Mouse (Mus musculus) forebrain, embryonic 13.5 days (tissue): ENCODE results near the gene Gpr132. TPM values are rescaled to one million over a fixed set of nuclear protein-coding genes. Genes with fewer than 3 reads are reported as not detected.
"Not testable (repeated sequence)": the region's sequence is repeated elsewhere in the genome, so short reads cannot be mapped to it uniquely, and the experiment has no call there.

ENCODE experiments used
- ATAC-seq: fragments of 200-750 bp; cut with Nextera tagmentation; 2 replicates; pipeline ENCODE4 v1.8.0; 2017
- H3K27ac ChIP-seq: fragments of 300-500 bp; sonication (generic); 2 replicates; pipeline ENCODE4 v1.5.1; 2015; ENCODE audit warnings: inconsistent platforms, mild to moderate bottlenecking, moderate library complexity
- H3K27me3 ChIP-seq: fragments of 300-500 bp; sonication (generic); 2 replicates; pipeline ENCODE4 v1.6.1; 2015; ENCODE audit warnings: mild to moderate bottlenecking, inconsistent platforms
- H3K36me3 ChIP-seq: fragments of 300-500 bp; sonication (generic); 2 replicates; pipeline ENCODE4 v1.6.1; 2015; ENCODE audit warnings: mild to moderate bottlenecking, inconsistent platforms; ENCODE audit not compliant: poor library complexity, severe bottlenecking
- H3K4me1 ChIP-seq: fragments of 300-500 bp; sonication (generic); 2 replicates; pipeline ENCODE4 v1.6.1; 2015; ENCODE audit warnings: inconsistent platforms
- H3K4me2 ChIP-seq: fragments of 300-500 bp; sonication (generic); 2 replicates; pipeline ENCODE4 v1.6.1; 2015; ENCODE audit warnings: inconsistent platforms, mild to moderate bottlenecking, moderate library complexity
- H3K4me3 ChIP-seq: fragments of 300-500 bp; sonication (generic); 2 replicates; pipeline ENCODE4 v1.5.1; 2015; ENCODE audit warnings: mild to moderate bottlenecking, inconsistent platforms
- H3K9ac ChIP-seq: fragments of 300-500 bp; sonication (generic); 2 replicates; pipeline ENCODE4 v1.6.1; 2015; ENCODE audit warnings: mild to moderate bottlenecking, inconsistent platforms
- H3K9me3 ChIP-seq: fragments of 300-500 bp; sonication (generic); replicated peaks from 2 replicates; pipeline ENCODE4 v1.6.1; 2016; ENCODE audit warnings: inconsistent platforms
- WGBS: fragments of 180-500 bp; shearing (Covaris S2); methylation state at CpG from one replicate; pipeline ENCODE4 v1.1.7; 2015; 5-methylcytosine and 5-hydroxymethylcytosine counted together
- polyA plus RNA-seq: library from polyadenylated mRNA; unstranded; fragments of >200 nt; fragmentation: Nextera tagmentation; extraction: Ambion mirVana; gene quantifications from 2 replicates; pipeline ENCODE4 v1.2.1, GENCODE M21; 2015

Gpr132 gene
- polyA plus RNA-seq, 1 experiment from 2014 or later: not detected

DNA sequence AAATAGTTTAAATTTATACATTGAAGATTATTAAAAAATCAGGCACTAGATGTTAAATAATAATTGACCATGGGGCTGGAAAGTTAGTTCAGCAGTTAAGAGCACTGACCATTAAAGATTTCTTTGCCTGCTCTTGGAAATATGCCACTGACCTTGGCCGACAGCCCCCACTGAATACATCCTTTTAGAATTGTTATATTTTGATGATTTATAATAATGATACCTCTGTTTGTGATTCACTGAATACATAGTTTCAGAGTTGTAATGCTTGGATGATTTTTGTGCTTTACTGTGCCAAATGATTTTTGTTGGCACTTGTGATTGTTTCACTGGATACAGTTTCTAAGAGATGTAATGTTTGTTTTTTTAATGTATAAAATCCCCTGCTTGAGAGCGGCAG, 25.9 kb downstream of the Gpr132 start:
- WGBS: 91% methylated on average over 2 of the region's 2 CpGs
- not testable (repeated sequence) for H3K9me3 ChIP-seq, ATAC-seq, H3K4me3 ChIP-seq, H3K27ac ChIP-seq, H3K4me1 ChIP-seq, H3K36me3 ChIP-seq, H3K4me2 ChIP-seq, H3K9ac ChIP-seq, H3K27me3 ChIP-seq

GRCm38 (mm10) chr12:112841338-112841892, 26.6 kb downstream of the Gpr132 start:
- not testable (repeated sequence) for H3K9me3 ChIP-seq, H3K4me2 ChIP-seq, H3K27me3 ChIP-seq, H3K4me1 ChIP-seq, H3K36me3 ChIP-seq, H3K27ac ChIP-seq, H3K9ac ChIP-seq, ATAC-seq, H3K4me3 ChIP-seq
- 62% methylated on average over 4 of the region's 4 CpGs for WGBS

GRCm38 (mm10) chr12:112840209-112841086, 27.6 kb downstream of the Gpr132 start:
- ATAC-seq: no peak
- 86% methylated on average over 25 of the region's 25 CpGs for WGBS

DNA sequence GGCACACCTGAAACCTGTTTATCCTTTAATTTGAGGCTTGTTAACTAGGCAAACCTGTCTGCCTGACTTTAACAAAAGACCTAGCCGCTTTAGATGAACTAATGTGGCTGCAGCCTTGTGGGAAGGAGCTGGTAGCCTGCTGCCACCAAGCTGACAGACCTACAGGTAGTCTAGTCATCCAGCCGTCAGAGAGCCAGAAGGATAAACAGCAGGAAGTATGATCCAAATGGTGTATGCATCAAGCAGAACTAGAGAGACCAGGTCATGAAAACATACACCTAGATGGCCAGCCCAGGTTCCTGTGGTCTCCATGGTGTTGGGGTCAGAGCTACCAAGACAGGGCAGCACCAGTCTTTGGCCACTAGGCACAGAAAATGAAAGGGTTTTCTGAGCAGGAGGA, 33.0 kb downstream of the Gpr132 start:
- no peak overlapping the region for H3K27ac ChIP-seq
- no peak overlapping the region for H3K4me2 ChIP-seq
- WGBS: 77% methylated on average over 2 of the region's 2 CpGs
- peaks cover 20% of the 10 kb centered on the region for H3K36me3 ChIP-seq
- H3K27me3 ChIP-seq: no peaks in the 10 kb centered on the region
- H3K4me3 ChIP-seq: no peak overlapping the region
- no peak for ATAC-seq
- no peak overlapping the region for H3K9ac ChIP-seq
- peaks cover 16% of the 10 kb centered on the region for H3K4me1 ChIP-seq
- 0 out of 2 replicates have a peak, but pooled peaks cover 5% of the 10 kb centered on the region for H3K9me3 ChIP-seq

More at GRCm38 (mm10) chr12:112840209-112841086, 27.6 kb downstream of the Gpr132 start:
- Histone ChIP-seq H3K4me1 (no peaks in the 10 kb centered on the region), H3K36me3 (no peaks in the 10 kb centered on the region), H3K27me3 (peaks cover 3% of the 10 kb centered on the region; the same call in 1 of the 2 replicates), H3K4me2 (no peak overlapping the region), H3K27ac (no peak overlapping the region), H3K9me3 (0 out of 2 replicates have a peak, but pooled peaks cover 5% of the 10 kb centered on the region), H3K9ac (no peak overlapping the region), H3K4me3 (no peak overlapping the region)

- no peak for ATAC-seq
- H3K9ac ChIP-seq: no peak overlapping the region
- H3K4me3 ChIP-seq: no peak overlapping the region
- peaks cover 20% of the 10 kb centered on the region for H3K36me3 ChIP-seq
- H3K27me3 ChIP-seq: no peaks in the 10 kb centered on the region
- 90% methylated on average over 6 of the region's 6 CpGs for WGBS
- no peak overlapping the region for H3K27ac ChIP-seq
- peaks cover 17% of the 10 kb centered on the region for H3K4me1 ChIP-seq
- H3K9me3 ChIP-seq: no peaks in the 10 kb centered on the region
- no peak overlapping the region for H3K4me2 ChIP-seq
Measured at GRCm38 (mm10) chr12:112833527-112833926, 34.5 kb downstream of the Gpr132 start.

- Histone ChIP-seq H3K9me3 (no peaks in the 10 kb centered on the region), H3K4me2 (no peak overlapping the region), H3K4me1 (peaks cover 28% of the 10 kb centered on the region), H3K9ac (no peak overlapping the region), H3K27me3 (no peaks in the 10 kb centered on the region), H3K27ac (no peak overlapping the region), H3K4me3 (no peak overlapping the region), H3K36me3 (peaks cover 24% of the 10 kb centered on the region)
- no peak for ATAC-seq
- 93% methylated on average over 5 of the region's 5 CpGs for WGBS
Measured at GRCm38 (mm10) chr12:112832411-112832810, 35.6 kb downstream of the Gpr132 start.

- H3K4me3 ChIP-seq: peak overlapping the region; percentile 99
- WGBS: 80% methylated on average over 3 of the region's 3 CpGs
- H3K27me3 ChIP-seq: no peaks in the 10 kb centered on the region
- no peak overlapping the region for H3K27ac ChIP-seq
- H3K4me2 ChIP-seq: peak overlapping the region; percentile 69
- no peak for ATAC-seq
- H3K9ac ChIP-seq: peak overlapping the region; percentile 79
- no peaks in the 10 kb centered on the region for H3K9me3 ChIP-seq
- H3K4me1 ChIP-seq: peaks cover 46% of the 10 kb centered on the region
- H3K36me3 ChIP-seq: peaks cover 42% of the 10 kb centered on the region
Measured at GRCm38 (mm10) chr12:112830570-112830969, 37.5 kb downstream of the Gpr132 start.

- H3K9me3 ChIP-seq: no peaks in the 10 kb centered on the region
- peaks cover 50% of the 10 kb centered on the region for H3K4me1 ChIP-seq
- no peak for ATAC-seq
- peak overlapping the region; percentile 99 for H3K4me3 ChIP-seq
- H3K36me3 ChIP-seq: peaks cover 43% of the 10 kb centered on the region
- H3K27ac ChIP-seq: peak overlapping the region; percentile 68
- 25% methylated on average over 2 of the region's 2 CpGs for WGBS
- H3K27me3 ChIP-seq: no peaks in the 10 kb centered on the region
- peak overlapping the region; percentile 69 for H3K4me2 ChIP-seq
- H3K9ac ChIP-seq: peak overlapping the region; percentile 79
Measured at GRCm38 (mm10) chr12:112830141-112830540, 37.9 kb downstream of the Gpr132 start.

DNA sequence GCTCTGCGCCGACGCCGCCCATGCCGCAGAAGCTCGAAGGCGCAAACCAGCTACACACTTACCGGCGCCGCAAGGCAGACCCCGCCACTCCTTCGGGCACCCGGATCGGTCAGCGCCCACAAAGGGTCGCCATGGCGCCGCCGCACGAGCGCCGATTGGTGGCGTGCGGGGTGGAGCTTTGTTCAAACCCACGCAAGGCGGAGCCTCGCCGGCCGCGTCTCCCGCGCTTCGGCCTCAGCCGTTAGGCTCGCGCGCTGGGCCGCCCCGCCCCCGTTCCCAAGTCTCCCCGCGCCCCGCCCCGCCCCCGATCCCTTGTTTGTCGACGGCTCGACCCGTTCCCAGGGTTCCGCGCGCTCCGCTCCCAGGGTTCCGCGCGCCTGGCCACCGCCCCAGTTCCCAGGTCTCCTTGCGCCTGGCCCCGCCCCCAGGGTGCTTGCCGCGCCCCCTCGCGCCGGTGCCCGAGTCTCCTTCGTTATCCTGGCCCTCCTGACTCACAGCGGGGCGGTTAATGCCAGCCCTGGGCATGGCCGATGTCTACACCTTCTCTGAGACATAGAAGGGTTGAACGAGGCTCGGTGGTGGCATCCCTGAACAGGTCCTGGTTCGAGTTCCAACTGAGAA, 38.7 kb downstream of the Gpr132 start, which contains the start of gene Cdca4:
Gene Cdca4 (minus strand): TSS at position 180 of the 621 bp plus-strand sequence.
- peak within 1 kb of the TSS; percentile 97 for H3K9ac ChIP-seq
- no peaks in the 10 kb centered on the region for H3K9me3 ChIP-seq
- WGBS: under 1% methylated on average over 63 of the region's 72 CpGs
- peak within 1 kb of the TSS; percentile 73 for H3K4me2 ChIP-seq
- H3K4me3 ChIP-seq: peak within 1 kb of the TSS; percentile 99
- peak; percentile 97 for ATAC-seq
- H3K27ac ChIP-seq: peak within 1 kb of the TSS; percentile 93
- peaks cover 58% of the 10 kb centered on the region for H3K4me1 ChIP-seq
- H3K36me3 ChIP-seq: peaks cover 50% of the 10 kb centered on the region
- H3K27me3 ChIP-seq: no peaks in the 10 kb centered on the region

- no peaks in the 10 kb centered on the region for H3K9me3 ChIP-seq
- under 1% methylated on average over 48 of the region's 51 CpGs for WGBS
- peak overlapping the region; percentile 97 for H3K9ac ChIP-seq
- peaks cover 65% of the 10 kb centered on the region for H3K4me1 ChIP-seq
- peak overlapping the region; percentile 93 for H3K27ac ChIP-seq
- peaks cover 55% of the 10 kb centered on the region for H3K36me3 ChIP-seq
- H3K27me3 ChIP-seq: no peaks in the 10 kb centered on the region
- peak; percentile 83 for ATAC-seq
- H3K4me3 ChIP-seq: peak overlapping the region; percentile 99
- H3K4me2 ChIP-seq: peak overlapping the region; percentile 73
Measured at GRCm38 (mm10) chr12:112828501-112829243, 39.4 kb downstream of the Gpr132 start.

DNA sequence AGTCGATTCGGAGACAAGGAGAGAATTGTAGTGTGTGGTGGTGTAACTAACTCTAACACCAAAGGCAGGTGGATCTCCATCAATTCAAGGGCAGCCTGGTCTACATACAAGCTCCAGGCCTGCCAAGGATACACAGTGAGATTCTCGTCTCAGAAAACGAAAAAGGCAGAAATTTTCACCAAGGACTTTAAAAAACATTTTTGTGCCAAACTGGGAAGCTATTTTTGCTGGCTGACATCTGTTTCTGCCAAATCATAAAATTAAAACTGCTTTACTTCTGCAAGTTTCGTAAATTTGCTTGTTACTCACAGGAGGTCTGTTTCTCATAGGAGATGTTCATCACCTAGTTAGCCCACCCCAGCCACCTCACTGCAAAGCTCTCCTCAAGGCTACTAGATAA, 42.1 kb downstream of the Gpr132 start:
- Histone ChIP-seq H3K36me3 (peaks cover 61% of the 10 kb centered on the region), H3K4me3 (no peak overlapping the region), H3K9me3 (no peaks in the 10 kb centered on the region), H3K27ac (no peak overlapping the region), H3K9ac (peak overlapping the region; percentile 55), H3K4me2 (peak overlapping the region; percentile 73), H3K27me3 (no peaks in the 10 kb centered on the region), H3K4me1 (peaks cover 75% of the 10 kb centered on the region)
- ATAC-seq: no peak
- WGBS: 86% methylated on average over 5 of the region's 5 CpGs
